Comparison of ENCODE assay signal across 8 mouse cellular contexts in genomic region chr2:156312297-156312897, GRCm38 (mm10). TPM values are rescaled to one million over a fixed set of nuclear protein-coding genes. Genes with fewer than 3 reads are reported as not detected.
DNase-seq lines count a peak whose midpoint lies in the region; ATAC-seq lines count a peak whose summit lies in the region.

Gene Cnbd2, plus strand, starts transcription at chr2:156312299.
Gene Scand1, minus strand, starts transcription at chr2:156312704.

- H3K4me3 ChIP-seq in hindbrain, embryonic 13.5 days: peak within 1 kb of the TSS; percentile 73

- no peaks in the 10 kb centered on the region for H3K9me3 ChIP-seq in hindbrain, embryonic 13.5 days

- no peaks in the 10 kb centered on the region for H3K27me3 ChIP-seq in hindbrain, embryonic 13.5 days

- H3K36me3 ChIP-seq in hindbrain, embryonic 13.5 days: peaks cover 10% of the 10 kb centered on the region

- peak within 1 kb of the TSS; percentile 90 for H3K9ac ChIP-seq in hindbrain, embryonic 13.5 days

- peak within 1 kb of the TSS; percentile 82 for H3K4me2 ChIP-seq in hindbrain, embryonic 13.5 days

- H3K27ac ChIP-seq in hindbrain, embryonic 13.5 days: peak within 1 kb of the TSS; percentile 98

- peak; percentile 95 for ATAC-seq in hindbrain, embryonic 13.5 days (ENCODE audit: low FRiP score)

- under 1% methylated on average over 48 of the region's 49 CpGs for WGBS in hindbrain, embryonic 13.5 days

- peaks cover 16% of the 10 kb centered on the region for H3K4me1 ChIP-seq in hindbrain, embryonic 13.5 days (replicated peaks)

- peak; percentile 87 for DNase-seq in Muller cell, postnatal 12 days (ENCODE audit: inconsistent ontology term)
- DNase-seq in cerebellum, adult 9-11 months: peak; percentile 86
- peak; percentile 64 to 83 for DNase-seq in frontal cortex, postnatal 10 days (ENCODE audit: low spot score in 2 of 2)
- peak; percentile 68 to 77 for DNase-seq in layer of hippocampus, postnatal 25 days (ENCODE audit: extremely low spot score in 1 of 2, low spot score in 1 of 2)
- peak; percentile 89 for DNase-seq in lung, postnatal 25 days (ENCODE audit: low spot score)
- peak; percentile 85 for DNase-seq in retina, embryonic 14.5 days (ENCODE audit: low spot score)
- DNase-seq in thymus, postnatal 4 days: peak; percentile 84

RNA-seq across cellular contexts. Expression of gene Cnbd2, which starts in this region (rescaled TPM):
- 6.3 and 7.7 TPM in 2 replicates for polyA plus RNA-seq in hindbrain, embryonic 13.5 days (2015; fragmentation: Nextera tagmentation; extraction: Ambion mirVana)
- total RNA-seq in layer of hippocampus, postnatal 25 days (2021): 1 to 10 TPM; 4.3 to 4.6 TPM

RNA-seq across cellular contexts. Expression of gene Scand1, which starts in this region (rescaled TPM):
- 84.7 and 95.3 TPM in 2 replicates for polyA plus RNA-seq in hindbrain, embryonic 13.5 days (2015; fragmentation: Nextera tagmentation; extraction: Ambion mirVana)
- 100 to 1,000 TPM in 1 of 2 experiments, 10 to 100 TPM in 1; 99.6 to 114 TPM for total RNA-seq in layer of hippocampus, postnatal 25 days (2021)

Comparison
In these comparisons a context has a peak if more than half of its experiments do, and no peak if none do; other contexts are left out.
1. Peak in every context shown above with its lines: DNase-seq, ATAC-seq, H3K4me3 ChIP-seq and H3K27ac ChIP-seq.